Mouse (Mus musculus): Measurements from ENCODE around the gene Nup43. TPM values are rescaled to one million over a fixed set of nuclear protein-coding genes. Genes with fewer than 3 reads are reported as not detected.

The Nup43 gene
- polyA plus RNA-seq (2012; rRNA removed) = 30.0 and 35.6 TPM in 2 replicates

GRCm38 (mm10) chr10:7667342-7667802 lies at the start of gene Nup43:
TSS of gene Nup43 (plus strand) at chr10:7667503.

GRCm38 (mm10) chr10:7680731-7681301 lies 13.5 kb downstream of the Nup43 start, which contains the start of the genes Pcmt1 and Lats1:
TSS of gene Pcmt1 (minus strand) at chr10:7681136.
TSS of gene Lats1 (plus strand) at chr10:7681214.

GRCm38 (mm10) chr10:7725751-7726500 lies 58.6 kb downstream of the Nup43 start, which contains the start of gene Katna1:
TSS of gene Katna1 (plus strand) at chr10:7726000.

Other genes starting within 250 kb of the Nup43 start
- gene Ulbp1, start 193.9 kb upstream of the Nup43 start, polyA plus RNA-seq (2012; rRNA removed) = 1.9 and 2.7 TPM in 2 replicates
- gene Lrp11, start 77.7 kb upstream of the Nup43 start, polyA plus RNA-seq (2012; rRNA removed) = 38.4 and 44.6 TPM in 2 replicates
- gene Pcmt1, start 13.6 kb downstream of the Nup43 start, polyA plus RNA-seq (2012; rRNA removed) = 85.0 and 88.7 TPM in 2 replicates
- 24.2 and 24.5 TPM in 2 replicates for gene Lats1, start 13.7 kb downstream of the Nup43 start, polyA plus RNA-seq (2012; rRNA removed)
- 19.8 and 21.0 TPM in 2 replicates for gene Katna1, start 58.5 kb downstream of the Nup43 start, polyA plus RNA-seq (2012; rRNA removed)
- gene Ginm1, start 125.3 kb downstream of the Nup43 start, polyA plus RNA-seq (2012; rRNA removed) = 30.3 and 35.8 TPM in 2 replicates
- gene Ppil4, start 125.4 kb downstream of the Nup43 start, polyA plus RNA-seq (2012; rRNA removed) = 25.7 and 27.4 TPM in 2 replicates
- 0.22 and 0.23 TPM in 2 replicates for gene Zc3h12d, start 165.0 kb downstream of the Nup43 start, polyA plus RNA-seq (2012; rRNA removed)

Data from central nervous system, embryonic 14 days (tissue).